Mouse (Mus musculus): Measurements from ENCODE around the gene Tmod3.
"Not testable (repeated sequence)": the region's sequence is repeated elsewhere in the genome, so short reads cannot be mapped to it uniquely, and the experiment has no call there.

Tmod3 gene

DNA sequence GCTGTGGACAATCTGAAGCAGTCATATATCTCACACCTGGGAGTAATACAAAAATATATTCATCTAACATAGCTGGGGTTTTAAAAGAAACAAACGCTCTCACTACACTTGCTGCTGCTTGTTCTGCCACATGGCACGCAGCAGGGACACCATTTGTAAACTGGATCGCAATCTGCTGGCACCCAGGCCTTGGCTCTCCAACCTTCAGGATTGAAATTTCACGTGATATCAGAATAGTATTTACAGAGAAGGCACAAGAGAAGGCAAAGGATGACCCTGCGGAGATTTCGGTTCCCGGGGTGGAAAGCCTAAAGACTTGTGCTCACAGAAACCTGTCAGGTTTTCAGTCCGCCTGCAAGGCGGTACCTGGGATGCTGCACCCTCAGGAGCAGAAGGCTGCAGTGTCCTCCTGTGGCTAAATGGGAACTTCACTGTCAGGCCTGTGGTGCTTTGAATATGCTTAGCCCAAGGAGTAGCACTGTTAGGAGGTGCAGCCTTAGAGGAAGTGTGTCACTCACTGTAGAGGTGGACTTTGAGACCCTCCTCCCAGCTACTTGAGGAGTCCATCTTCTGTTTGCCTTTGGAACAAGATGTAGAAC is 65.0 kb downstream of the Tmod3 start:
- no peak for DNase-seq

DNA sequence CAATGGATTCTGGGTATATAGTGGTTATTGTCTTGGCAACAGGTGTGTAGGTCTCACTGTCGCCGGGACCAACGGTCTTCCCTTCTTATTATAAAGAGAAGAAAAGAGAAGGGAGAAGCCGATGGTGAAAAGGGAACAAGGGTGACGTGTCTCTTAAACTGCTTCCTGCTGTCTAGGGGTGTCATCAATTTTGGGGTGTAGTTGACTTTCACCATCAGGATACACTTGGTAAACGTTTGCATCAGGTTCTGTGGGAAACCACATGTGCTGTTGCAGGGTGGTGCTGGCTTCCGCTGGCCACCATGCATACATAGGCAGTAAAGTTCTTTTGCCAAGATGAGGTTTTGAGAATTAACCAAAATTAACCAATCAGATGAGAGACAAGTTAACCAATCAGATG is 71.2 kb downstream of the Tmod3 start:
- not testable (repeated sequence) for DNase-seq

- no peak for DNase-seq
These were observed 74.2 kb downstream of the Tmod3 start for GRCm38 (mm10) chr9:75485231-75485630.

GRCm38 (mm10) chr9:75480536-75481075 is 78.9 kb downstream of the Tmod3 start:
- no peak for DNase-seq

GRCm38 (mm10) chr9:75479106-75479725 is 80.2 kb downstream of the Tmod3 start:
- DNase-seq = no peak

DNA sequence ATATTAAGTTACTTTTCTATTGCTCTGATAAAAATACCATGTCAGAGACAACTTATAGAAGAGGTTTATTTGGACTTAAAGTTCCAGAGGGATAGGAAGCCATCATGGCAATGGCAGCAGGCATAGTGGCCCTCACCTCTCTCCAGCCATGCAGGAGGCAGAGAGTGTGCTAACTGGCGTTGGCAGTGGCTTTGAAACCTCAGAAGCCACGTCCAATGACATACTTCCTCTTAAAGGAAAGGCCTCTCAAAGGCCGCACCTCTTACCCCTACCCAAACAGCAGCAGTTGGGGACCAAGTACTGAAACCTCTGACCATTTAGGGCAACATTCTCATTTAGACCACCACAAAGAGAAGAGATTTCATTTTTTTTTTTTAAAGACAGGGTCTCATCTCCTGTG is 82.2 kb downstream of the Tmod3 start:
- no peak for DNase-seq

DNA sequence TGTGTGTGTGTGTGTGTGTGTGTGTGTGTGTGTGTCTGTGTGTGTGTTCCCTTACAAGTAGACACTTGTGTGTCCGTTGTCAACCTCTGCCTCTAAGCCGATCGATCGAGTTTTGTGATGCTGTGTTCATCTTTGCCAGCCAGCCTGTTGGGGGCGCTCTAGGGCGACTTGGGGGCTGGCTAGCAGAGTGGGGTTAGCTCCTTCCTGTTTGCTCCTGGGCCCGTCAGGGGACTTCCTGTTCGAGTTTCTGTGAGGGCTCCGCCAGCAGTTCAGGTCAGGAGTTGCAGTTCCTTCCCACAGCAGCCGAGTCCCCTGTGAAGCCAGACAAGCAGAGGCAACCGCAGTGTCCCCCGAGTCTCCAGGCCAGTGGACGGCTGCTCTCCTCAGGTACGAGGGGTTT is 91.2 kb downstream of the Tmod3 start:
- DNase-seq = no peak

DNA sequence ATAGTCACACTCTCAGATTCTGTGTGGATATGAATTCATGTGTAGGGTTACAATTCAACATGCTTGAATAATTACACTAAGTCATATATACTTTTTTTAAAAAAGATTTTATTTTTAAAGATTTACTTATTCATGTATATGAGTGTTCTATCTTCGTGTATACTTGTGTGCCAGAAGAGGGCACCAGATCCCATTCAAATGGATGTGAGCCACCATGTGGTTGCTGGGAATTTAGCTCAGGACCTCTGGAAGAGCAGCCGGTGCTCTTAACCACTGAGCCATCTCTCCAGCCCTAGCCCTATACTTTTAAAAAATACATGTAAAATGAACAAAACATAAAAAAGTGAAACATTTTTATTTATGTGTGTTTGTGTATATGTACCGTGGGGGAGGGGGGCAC is 91.9 kb downstream of the Tmod3 start:
- no peak for DNase-seq

DNA sequence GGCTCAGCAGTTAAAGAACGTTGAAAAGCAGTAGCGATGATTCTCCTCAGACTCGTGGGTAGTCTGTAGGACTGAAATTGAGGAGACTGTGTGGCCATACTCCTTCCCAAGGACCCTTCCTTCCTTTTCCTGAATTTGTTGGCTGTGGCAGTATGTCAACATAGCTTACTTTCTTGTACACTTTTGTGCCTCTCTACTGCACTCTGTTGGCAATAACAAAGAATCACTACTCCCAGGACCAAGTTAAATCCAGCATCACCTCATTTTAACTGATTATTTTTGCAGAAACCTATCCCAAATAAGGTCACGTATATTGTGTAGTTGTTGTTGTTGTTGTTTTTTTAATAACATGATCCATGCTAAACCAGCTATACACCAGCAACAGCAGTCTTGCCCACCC is 92.8 kb downstream of the Tmod3 start:
- DNase-seq = no peak

DNA sequence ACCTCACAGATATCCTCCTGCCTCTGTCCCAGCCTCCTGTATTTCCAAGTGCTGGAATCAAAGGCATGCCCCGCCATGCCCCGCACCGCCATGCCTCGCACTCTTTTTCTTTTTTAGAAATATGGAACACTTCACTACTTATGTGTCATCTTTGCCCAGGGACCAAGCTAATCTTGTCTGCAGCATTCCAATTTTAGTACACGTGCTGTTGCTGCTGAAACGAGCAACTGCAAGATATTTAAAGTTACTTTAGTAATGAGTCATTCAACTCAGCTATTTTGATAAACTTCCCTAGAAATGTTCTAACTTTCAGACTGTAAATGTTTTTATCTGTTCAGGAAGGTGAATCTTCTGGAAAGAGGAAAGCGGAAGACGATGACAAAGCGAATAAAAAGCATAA is 93.6 kb downstream of the Tmod3 start:
- no peak for DNase-seq

GRCm38 (mm10) chr9:75463050-75463660 is 96.3 kb downstream of the Tmod3 start:
- no peak for DNase-seq

DNA sequence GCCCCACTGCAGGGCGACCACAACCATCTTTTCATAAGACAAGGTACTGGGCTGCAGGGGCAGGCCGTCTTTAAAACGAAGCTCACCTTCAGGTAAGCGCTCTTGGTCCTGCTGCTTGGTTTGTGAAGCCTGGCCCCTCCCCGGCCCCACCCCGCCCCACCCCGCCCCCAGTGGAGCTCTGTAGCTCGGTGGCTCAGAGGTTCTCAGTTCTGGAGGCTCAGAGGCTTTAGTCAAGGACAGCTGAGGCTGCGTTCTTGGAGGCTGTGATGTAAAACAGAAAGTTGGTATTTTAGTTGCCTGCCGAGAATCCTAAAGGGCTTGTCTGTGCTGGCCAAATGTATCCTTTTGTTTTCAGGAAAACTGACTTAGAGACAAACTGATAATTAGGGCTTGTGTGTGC is 103.8 kb downstream of the Tmod3 start:
- no peak for DNase-seq

DNA sequence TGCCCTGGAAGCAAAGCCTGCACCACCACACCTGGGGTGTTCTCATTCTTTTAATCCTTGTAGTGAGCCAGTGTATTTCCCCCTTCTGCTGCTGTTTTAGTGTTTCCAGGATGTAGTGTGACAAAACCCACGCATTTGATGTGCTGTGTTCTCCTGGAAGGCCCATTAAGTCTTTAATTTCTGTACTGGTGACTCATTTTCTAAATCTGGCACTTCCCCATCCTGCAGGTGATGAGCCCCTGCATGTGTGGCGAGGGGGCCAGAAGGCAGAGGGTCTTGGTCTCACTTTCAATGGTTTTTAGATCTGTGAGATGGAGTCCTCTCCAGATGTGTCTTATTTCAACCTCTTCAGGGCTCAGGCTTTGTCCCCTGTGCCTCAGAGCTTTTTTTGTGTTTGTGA is 105.5 kb downstream of the Tmod3 start:
- DNase-seq = no peak

- no peak for DNase-seq
These were observed 111.4 kb downstream of the Tmod3 start for GRCm38 (mm10) chr9:75448021-75448420.

Measured in right cerebral cortex, postnatal 4 days (tissue).